Mouse (Mus musculus) MEL (cell line): ENCODE measurements around the gene Fam161a.

Experiments used
- CHD1 ChIP-seq: IDR thresholded peaks from 2 replicates; pipeline ENCODE4 v1.6.1; 2012; ENCODE audit warnings: low read depth, mild to moderate bottlenecking, inconsistent platforms, low read length, improper control_type of control experiment
- CTCF ChIP-seq, 3 experiments: IDR thresholded peaks in 2 of 3; conservative IDR thresholded peaks in 1 of 3; 2 replicates each; pipeline ENCODE4 v1.5.1; 2011 to 2012; ENCODE audit warnings: low read length in 3 of 3, low read depth in 2 of 3, mild to moderate bottlenecking in 2 of 3, improper control_type of control experiment in 1 of 3, inconsistent platforms in 1 of 3, mixed read lengths in 1 of 3, moderate library complexity in 1 of 3; ENCODE audit not compliant: control insufficient read depth in 1 of 3, insufficient read depth in 1 of 3, poor library complexity in 1 of 3, severe bottlenecking in 1 of 3
- POLR2A ChIP-seq, 2 experiments: IDR thresholded peaks; 2 replicates each; pipeline ENCODE4 v1.6.1; 2011 to 2012; ENCODE audit warnings: low read length in 2 of 2, mild to moderate bottlenecking in 2 of 2, control low read depth in 1 of 2, improper control_type of control experiment in 1 of 2, low read depth in 1 of 2, moderate library complexity in 1 of 2; ENCODE audit not compliant: control insufficient read depth in 1 of 2, insufficient read depth in 1 of 2, poor library complexity in 1 of 2
- TBP ChIP-seq: IDR thresholded peaks from 2 replicates; pipeline ENCODE4 v1.8.0; 2011; ENCODE audit warnings: low read depth, low read length, improper control_type of control experiment
- TCF12 ChIP-seq: IDR thresholded peaks from 2 replicates; pipeline ENCODE4 v1.6.1; 2014; ENCODE audit warnings: low read depth, mild to moderate bottlenecking, inconsistent platforms, low read length, improper control_type of control experiment, moderate library complexity

- TF ChIP-seq CTCF (IDR thresholded peaks at IDR 0.05 in 2 of 3, conservative IDR thresholded peaks at IDR 0.05 in 1 of 3; ENCODE audit: control insufficient read depth in 1 of 3, insufficient read depth in 1 of 3, low read depth in 2 of 3, low read length in 3 of 3, poor library complexity in 1 of 3, severe bottlenecking in 1 of 3) (no peak), TCF12 (no peak), CHD1 (no peak; the same call in 1 of the 2 replicates), POLR2A (IDR thresholded peaks at IDR 0.05; ENCODE audit: control insufficient read depth in 1 of 2, insufficient read depth in 1 of 2, low read depth in 1 of 2, low read length in 2 of 2, poor library complexity in 1 of 2) (no peak), TBP (no peak)
Measured at GRCm38 (mm10) chr11:22991218-22991835, 16.0 kb upstream of the Fam161a start.
